Mouse (Mus musculus) neural tube, embryonic 11.5 days (tissue): ENCODE measurements around the gene Plekha4. TPM values are rescaled to one million over a fixed set of nuclear protein-coding genes. Genes with fewer than 3 reads are reported as not detected.

Experiments
- ATAC-seq: fragments of 200-750 bp; cut with Nextera tagmentation; 2 replicates; pipeline ENCODE4 v1.8.0; 2017; ENCODE audit warnings: moderate number of reproducible peaks, mild to moderate bottlenecking, moderate TSS enrichment, moderate library complexity; ENCODE audit not compliant: insufficient read depth, low FRiP score, low TSS enrichment
- DNase-seq: peaks from one replicate; pipeline ENCODE4 v3.0.0-alpha.2; 2015; ENCODE audit warnings: low spot score
- H3K27ac ChIP-seq: fragments of 300-500 bp; sonication (generic); 2 replicates; pipeline ENCODE4 v1.5.1; 2014; ENCODE audit warnings: low read depth, mild to moderate bottlenecking, low read length
- H3K27me3 ChIP-seq: fragments of 300-500 bp; sonication (generic); 2 replicates; pipeline ENCODE4 v1.6.1; 2014; ENCODE audit warnings: mild to moderate bottlenecking, low read length, mixed read lengths; ENCODE audit not compliant: control insufficient read depth, insufficient read depth
- H3K36me3 ChIP-seq: fragments of 300-500 bp; sonication (generic); 2 replicates; pipeline ENCODE4 v1.6.1; 2014; ENCODE audit warnings: mild to moderate bottlenecking, low read length, moderate library complexity, mixed read lengths; ENCODE audit not compliant: control insufficient read depth, insufficient read depth
- H3K4me1 ChIP-seq: fragments of 300-500 bp; sonication (generic); 2 replicates; pipeline ENCODE4 v1.6.1; 2014; ENCODE audit warnings: low read length, mixed read lengths; ENCODE audit not compliant: control insufficient read depth, insufficient read depth
- H3K4me2 ChIP-seq: fragments of 300-500 bp; sonication (generic); 2 replicates; pipeline ENCODE4 v1.6.1; 2014; ENCODE audit warnings: low read depth, mild to moderate bottlenecking, moderate library complexity
- H3K4me3 ChIP-seq: fragments of 300-500 bp; sonication (generic); 2 replicates; pipeline ENCODE4 v1.5.1; 2014; ENCODE audit warnings: low read depth, low read length
- H3K9ac ChIP-seq: fragments of 300-500 bp; sonication (generic); 2 replicates; pipeline ENCODE4 v1.6.1; 2014; ENCODE audit warnings: mild to moderate bottlenecking, low read length
- H3K9me3 ChIP-seq: fragments of 300-500 bp; sonication (generic); 2 replicates; pipeline ENCODE4 v1.6.1; 2016; ENCODE audit warnings: low read length; ENCODE audit not compliant: control insufficient read depth
- WGBS: fragments of 180-500 bp; shearing (Covaris S2); extraction: QIAGEN DNeasy Blood & Tissue Kit; methylation state at CpG from one replicate; pipeline ENCODE4 v1.1.7; 2014; 5-methylcytosine and 5-hydroxymethylcytosine counted together
- polyA plus RNA-seq: library from polyadenylated mRNA; unstranded; fragments of >200 nt; fragmentation: Nextera tagmentation; extraction: Ambion mirVana; gene quantifications from 2 replicates; pipeline ENCODE4 v1.2.1, GENCODE M21; 2014

Gene Plekha4
- polyA plus RNA-seq, 1 experiment from 2014 or later: 2.3 TPM

GRCm38 (mm10) chr7:45539095-45539494 lies 13.0 kb downstream of the Plekha4 start:
- no peaks in the 10 kb centered on the region for H3K36me3 ChIP-seq
- no peaks in the 10 kb centered on the region for H3K4me1 ChIP-seq
- no peak overlapping the region for H3K9ac ChIP-seq
- no peaks in the 10 kb centered on the region for H3K27me3 ChIP-seq
- H3K27ac ChIP-seq: no peak overlapping the region
- DNase-seq (no peak), ATAC-seq (no peak)
- H3K4me2 ChIP-seq: no peak overlapping the region
- whole genome bisulfite sequencing: 86% methylated on average over 3 of the region's 3 CpGs
- H3K4me3 ChIP-seq: no peak overlapping the region
- no peaks in the 10 kb centered on the region for H3K9me3 ChIP-seq

- H3K9ac ChIP-seq: no peak overlapping the region
- no peaks in the 10 kb centered on the region for H3K27me3 ChIP-seq
- no peak overlapping the region for H3K4me2 ChIP-seq
- no peak overlapping the region for H3K4me3 ChIP-seq
- ATAC-seq (no peak), DNase-seq (no peak)
- 80% methylated on average over 2 of the region's 2 CpGs for WGBS
- H3K9me3 ChIP-seq: no peaks in the 10 kb centered on the region
- H3K36me3 ChIP-seq: no peaks in the 10 kb centered on the region
- no peaks in the 10 kb centered on the region for H3K4me1 ChIP-seq
- no peak overlapping the region for H3K27ac ChIP-seq
These were observed 14.1 kb downstream of the Plekha4 start for GRCm38 (mm10) chr7:45540213-45540612.

GRCm38 (mm10) chr7:45544525-45544924 lies 18.4 kb downstream of the Plekha4 start:
- no peak overlapping the region for H3K4me2 ChIP-seq
- H3K27ac ChIP-seq: no peak overlapping the region
- H3K9ac ChIP-seq: no peak overlapping the region
- ATAC-seq: no peak
- 73% methylated on average over 1 of the region's 1 CpGs for WGBS
- DNase-seq: no peak
- H3K4me3 ChIP-seq: no peak overlapping the region
- H3K4me1 ChIP-seq: no peaks in the 10 kb centered on the region
- H3K9me3 ChIP-seq: no peaks in the 10 kb centered on the region
- H3K27me3 ChIP-seq: no peaks in the 10 kb centered on the region
- no peaks in the 10 kb centered on the region for H3K36me3 ChIP-seq

GRCm38 (mm10) chr7:45549641-45550436 lies 23.7 kb downstream of the Plekha4 start:
- no peak overlapping the region for H3K27ac ChIP-seq
- DNase-seq: no peak
- no peaks in the 10 kb centered on the region for H3K9me3 ChIP-seq
- 89% methylated on average over 16 of the region's 16 CpGs for WGBS
- no peaks in the 10 kb centered on the region for H3K36me3 ChIP-seq
- ATAC-seq: no peak
- no peak overlapping the region for H3K4me3 ChIP-seq
- H3K27me3 ChIP-seq: no peaks in the 10 kb centered on the region
- H3K4me1 ChIP-seq: no peaks in the 10 kb centered on the region
- H3K4me2 ChIP-seq: no peak overlapping the region
- H3K9ac ChIP-seq: no peak overlapping the region

- Histone ChIP-seq H3K4me3 (no peak overlapping the region), H3K4me2 (no peak overlapping the region), H3K36me3 (no peaks in the 10 kb centered on the region), H3K27me3 (no peaks in the 10 kb centered on the region), H3K4me1 (no peaks in the 10 kb centered on the region), H3K9me3 (no peaks in the 10 kb centered on the region), H3K27ac (no peak overlapping the region), H3K9ac (no peak overlapping the region)
- DNase-seq (no peak), ATAC-seq (no peak)
- WGBS: 77% methylated on average over 11 of the region's 11 CpGs
These were observed 24.8 kb downstream of the Plekha4 start for GRCm38 (mm10) chr7:45550821-45551511.

GRCm38 (mm10) chr7:45551512-45551883 lies 25.4 kb downstream of the Plekha4 start:
- 83% methylated on average over 8 of the region's 8 CpGs for WGBS
- Histone ChIP-seq H3K27ac (no peak overlapping the region), H3K4me3 (no peak overlapping the region), H3K36me3 (no peaks in the 10 kb centered on the region), H3K27me3 (no peaks in the 10 kb centered on the region), H3K4me1 (no peaks in the 10 kb centered on the region), H3K4me2 (no peak overlapping the region), H3K9me3 (no peaks in the 10 kb centered on the region), H3K9ac (no peak overlapping the region)
- DNase-seq (no peak), ATAC-seq (no peak)

- 67% methylated on average over 8 of the region's 8 CpGs for WGBS
- Histone ChIP-seq H3K4me3 (no peak overlapping the region), H3K36me3 (no peaks in the 10 kb centered on the region), H3K9ac (no peak overlapping the region), H3K4me1 (no peaks in the 10 kb centered on the region), H3K27ac (no peak overlapping the region), H3K4me2 (no peak overlapping the region), H3K9me3 (no peaks in the 10 kb centered on the region), H3K27me3 (no peaks in the 10 kb centered on the region)
- ATAC-seq (no peak), DNase-seq (no peak)
These were observed 27.4 kb downstream of the Plekha4 start for GRCm38 (mm10) chr7:45553519-45553918.

- no peaks in the 10 kb centered on the region for H3K27me3 ChIP-seq
- no peak overlapping the region for H3K27ac ChIP-seq
These were observed 27.9 kb downstream of the Plekha4 start for GRCm38 (mm10) chr7:45553990-45554389.

GRCm38 (mm10) chr7:45554744-45555143 lies 28.6 kb downstream of the Plekha4 start, which contains the start of gene Hsd17b14:
TSS of gene Hsd17b14 (plus strand) at chr7:45554893.
- WGBS: 40% methylated on average over 8 of the region's 8 CpGs
- no peaks in the 10 kb centered on the region for H3K9me3 ChIP-seq
- no peak for ATAC-seq
- H3K9ac ChIP-seq: no peak within 1 kb of the TSS
- H3K36me3 ChIP-seq: no peaks in the 10 kb centered on the region
- no peak within 1 kb of the TSS for H3K4me3 ChIP-seq
- H3K4me1 ChIP-seq: no peaks in the 10 kb centered on the region
- no peak for DNase-seq
- no peaks in the 10 kb centered on the region for H3K27me3 ChIP-seq
- no peak within 1 kb of the TSS for H3K27ac ChIP-seq
- no peak within 1 kb of the TSS for H3K4me2 ChIP-seq

More at GRCm38 (mm10) chr7:45553990-45554389, 27.9 kb downstream of the Plekha4 start:
- H3K9me3 ChIP-seq: no peaks in the 10 kb centered on the region
- no peaks in the 10 kb centered on the region for H3K36me3 ChIP-seq
- H3K9ac ChIP-seq: no peak overlapping the region
- H3K4me2 ChIP-seq: no peak overlapping the region
- no peak overlapping the region for H3K4me3 ChIP-seq
- H3K4me1 ChIP-seq: no peaks in the 10 kb centered on the region
- ATAC-seq (no peak), DNase-seq (no peak)
- WGBS: 92% methylated on average over 2 of the region's 2 CpGs
